Mouse (Mus musculus) megakaryocyte, embryonic 14.5 days (primary cell): ENCODE results near the gene Mast2.

Experiments
- FLI1 ChIP-seq: IDR thresholded peaks from 2 replicates; pipeline ENCODE4 v1.6.1; 2012; ENCODE audit warnings: low read length, inconsistent platforms, mixed read lengths
- GATA1 ChIP-seq: IDR thresholded peaks from 3 replicates; pipeline ENCODE4 v1.6.1; 2012; ENCODE audit warnings: mixed read lengths, low read length, inconsistent platforms, borderline replicate concordance

DNA sequence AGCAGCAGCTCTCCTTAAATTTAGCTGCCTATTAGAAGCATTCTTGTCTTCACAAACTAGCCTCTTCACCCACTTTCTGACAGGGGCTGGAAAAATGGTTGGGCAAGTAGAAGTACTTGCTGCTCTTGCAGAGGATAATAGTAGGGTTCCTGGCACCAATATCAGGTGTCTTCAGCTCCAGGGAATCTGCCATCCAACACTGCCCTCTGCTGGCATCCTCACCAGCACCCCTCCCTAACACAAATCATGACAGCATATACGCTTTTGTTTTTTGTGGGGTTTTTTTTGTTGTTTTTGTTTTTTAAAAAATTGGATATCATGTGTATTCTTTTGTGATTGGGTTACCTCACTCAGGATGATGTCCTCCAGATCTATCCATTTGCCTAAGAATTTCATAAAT lies 105.9 kb downstream of the Mast2 start:
- no peak for TF ChIP-seq GATA1
- TF ChIP-seq FLI1 = no peak
